Mouse (Mus musculus): ENCODE data around the gene Rab3gap1.

Rab3gap1 gene

DNA sequence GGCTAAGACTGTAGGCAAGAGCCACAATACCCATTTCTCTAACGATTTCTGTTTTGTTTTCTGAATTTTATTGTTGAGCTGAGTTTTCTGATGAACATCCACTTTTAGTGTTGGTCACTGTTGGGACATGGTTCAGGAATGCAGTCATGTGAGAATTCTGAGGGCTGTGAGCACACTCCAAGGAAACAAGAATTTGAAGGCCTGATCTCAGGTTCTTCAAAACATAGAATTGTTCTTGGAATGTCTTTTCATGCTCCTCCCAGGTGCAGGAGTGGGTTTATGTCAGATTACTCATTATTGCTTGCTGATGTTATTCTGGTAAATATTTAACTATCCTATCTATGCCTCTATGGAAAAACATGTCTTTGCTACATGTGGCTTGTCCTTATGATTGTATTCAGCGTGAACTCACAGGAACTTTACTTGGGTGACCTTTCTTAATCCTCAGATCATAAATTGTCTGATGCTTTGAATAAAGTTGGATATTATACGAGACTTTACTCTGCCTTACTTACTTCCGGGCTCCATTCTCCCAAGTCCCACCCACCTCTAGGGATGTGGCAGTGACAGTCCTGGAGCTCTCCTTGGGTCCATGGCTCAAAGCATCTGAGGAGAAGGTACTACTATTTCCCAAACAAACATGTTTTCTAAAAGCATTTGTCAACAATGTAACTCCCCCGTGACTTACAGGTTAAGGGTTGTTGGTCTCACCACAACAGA, 114.9 kb downstream of the Rab3gap1 start:
- DNase-seq: no peak

DNA sequence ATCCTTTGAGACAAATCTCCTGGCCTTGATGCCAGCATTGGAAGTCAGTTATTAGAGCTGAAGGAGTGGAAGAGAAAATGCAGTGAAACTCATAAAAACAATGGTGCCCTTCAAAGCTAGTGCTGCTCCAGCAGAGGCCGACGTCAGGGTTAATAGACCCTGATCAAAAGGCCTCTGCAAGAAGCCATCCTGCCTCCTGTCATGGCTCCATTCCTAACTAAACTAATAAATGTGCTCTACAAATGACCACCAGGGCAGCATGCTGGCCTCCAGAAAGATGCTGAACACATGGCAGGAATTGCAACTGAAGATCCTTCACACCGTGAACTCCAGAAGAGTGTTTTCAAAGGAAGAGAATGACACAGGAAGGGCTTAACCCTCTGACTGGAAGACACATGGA, 116.8 kb downstream of the Rab3gap1 start:
- no peak for DNase-seq

DNA sequence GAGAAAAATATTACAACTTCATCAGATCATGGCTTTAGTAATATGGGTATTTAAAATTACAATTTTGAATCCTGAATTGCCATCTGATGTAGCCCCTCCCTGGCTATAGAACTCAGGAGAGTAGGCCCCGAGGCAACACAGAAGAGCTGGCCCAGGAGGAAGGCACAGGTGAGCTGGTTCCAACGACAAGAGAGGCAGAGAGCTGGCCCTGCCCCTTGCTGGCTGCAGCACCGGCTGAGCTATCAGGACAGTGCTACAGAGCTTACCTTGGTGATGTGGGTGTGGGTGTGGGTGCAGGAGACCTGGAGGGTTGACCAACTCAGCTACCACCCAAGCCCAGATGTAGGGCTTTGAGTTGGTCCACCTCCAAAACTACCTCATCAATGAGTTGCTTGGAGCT, 119.7 kb downstream of the Rab3gap1 start:
- no peak for DNase-seq

DNA sequence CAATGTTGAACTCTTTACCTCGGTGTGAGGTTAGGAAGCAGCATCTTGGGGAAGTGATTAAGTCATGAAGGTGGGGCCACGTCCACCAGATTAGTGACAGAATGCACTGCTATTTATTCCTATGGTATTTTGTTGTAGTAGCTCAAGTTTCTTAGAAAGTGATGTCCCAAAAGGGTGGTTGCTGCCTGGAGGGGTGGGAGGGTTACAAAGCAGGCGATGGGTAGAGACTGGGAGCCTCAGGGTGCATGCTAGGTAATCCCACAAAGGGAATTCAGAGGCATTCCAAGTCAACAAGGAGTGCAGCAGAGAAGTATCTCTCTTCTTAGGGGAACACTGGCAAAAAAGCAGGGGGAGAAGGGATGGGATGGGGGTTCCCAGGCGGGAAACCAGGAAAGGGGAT, 120.8 kb downstream of the Rab3gap1 start:
- no peak for DNase-seq

DNA sequence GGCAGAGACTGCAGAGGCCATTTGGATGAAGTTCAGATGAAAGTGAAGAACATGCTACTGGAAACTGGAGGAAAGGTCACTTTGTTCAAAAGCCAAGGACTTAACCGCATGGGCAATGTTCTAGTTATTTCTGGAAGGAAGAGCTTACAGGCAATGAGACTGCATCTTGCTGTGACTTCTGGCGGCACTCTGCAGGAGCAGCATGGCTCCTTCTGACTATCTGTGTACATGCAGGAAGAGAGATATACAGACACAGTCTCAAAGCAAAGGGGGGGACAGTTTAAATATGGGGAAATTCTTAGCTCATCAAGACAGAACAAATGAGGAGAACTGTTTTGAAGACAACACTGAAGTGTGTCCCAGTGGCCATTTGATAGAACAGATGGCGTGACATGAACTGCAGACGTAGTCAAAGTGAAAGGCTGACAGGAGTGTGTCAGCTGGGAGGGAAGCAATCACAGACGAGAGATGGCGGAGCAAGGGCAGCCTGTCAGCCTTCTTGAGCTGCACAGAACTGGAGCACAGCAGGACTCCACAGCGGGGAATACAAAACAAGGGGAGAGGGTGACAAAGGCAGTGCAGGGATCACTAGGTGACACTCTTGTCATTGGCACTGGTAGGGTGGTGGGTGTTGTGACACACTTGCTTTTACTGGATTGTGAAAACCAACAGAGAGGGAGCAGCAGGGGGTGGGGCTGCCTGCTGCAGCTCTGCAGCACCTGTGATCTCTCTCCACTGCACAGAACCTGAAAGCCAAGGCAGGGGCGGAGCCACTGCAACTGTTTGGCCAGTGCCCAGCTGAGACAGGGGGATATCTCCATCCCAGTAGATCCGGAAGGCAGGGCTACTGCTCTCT, 121.5 kb downstream of the Rab3gap1 start:
- DNase-seq: peak; percentile 94

All from heart, adult 11 months (tissue).